Mouse (Mus musculus) neural tube, embryonic 15.5 days (tissue): ENCODE data around the gene Cdkn2b. TPM values are rescaled to one million over a fixed set of nuclear protein-coding genes. Genes with fewer than 3 reads are reported as not detected.

Experiments used
- ATAC-seq: fragments of 200-750 bp; cut with Nextera tagmentation; 2 replicates; pipeline ENCODE4 v1.8.0; 2017; ENCODE audit warnings: mild to moderate bottlenecking, moderate TSS enrichment, moderate library complexity; ENCODE audit not compliant: low FRiP score
- H3K27ac ChIP-seq: fragments of 300-500 bp; sonication (generic); replicated peaks from 2 replicates; pipeline ENCODE4 v1.5.1; 2015; ENCODE audit warnings: mild to moderate bottlenecking, inconsistent platforms
- H3K27me3 ChIP-seq: fragments of 300-500 bp; sonication (generic); replicated peaks from 2 replicates; pipeline ENCODE4 v1.6.1; 2015; ENCODE audit warnings: inconsistent platforms
- H3K36me3 ChIP-seq: fragments of 300-500 bp; sonication (generic); 2 replicates; pipeline ENCODE4 v1.6.1; 2015; ENCODE audit warnings: inconsistent platforms
- H3K4me1 ChIP-seq: fragments of 300-500 bp; sonication (generic); 2 replicates; pipeline ENCODE4 v1.6.1; 2015; ENCODE audit warnings: inconsistent platforms
- H3K4me2 ChIP-seq: fragments of 300-500 bp; sonication (generic); 2 replicates; pipeline ENCODE4 v1.6.1; 2015; ENCODE audit warnings: inconsistent platforms, mild to moderate bottlenecking, moderate library complexity
- H3K4me3 ChIP-seq: fragments of 300-500 bp; sonication (generic); replicated peaks from 2 replicates; pipeline ENCODE4 v1.5.1; 2015; ENCODE audit warnings: mild to moderate bottlenecking, inconsistent platforms
- H3K9ac ChIP-seq: fragments of 300-500 bp; sonication (generic); replicated peaks from 2 replicates; pipeline ENCODE4 v1.6.1; 2015; ENCODE audit warnings: mild to moderate bottlenecking, inconsistent platforms
- H3K9me3 ChIP-seq: fragments of 300-500 bp; sonication (generic); replicated peaks from 2 replicates; pipeline ENCODE4 v1.6.1; 2016; ENCODE audit warnings: inconsistent platforms
- WGBS: fragments of 180-500 bp; shearing (Covaris S2); methylation state at CpG from one replicate; pipeline ENCODE4 v1.1.7; 2015; ENCODE audit warnings: mixed read lengths; 5-methylcytosine and 5-hydroxymethylcytosine counted together
- polyA plus RNA-seq: library from polyadenylated mRNA; unstranded; fragments of >200 nt; fragmentation: Nextera tagmentation; extraction: Ambion mirVana; gene quantifications from 2 replicates; pipeline ENCODE4 v1.2.1, GENCODE M21; 2015

Cdkn2b gene
- 0.93 and 2.3 TPM in 2 replicates for polyA plus RNA-seq

DNA sequence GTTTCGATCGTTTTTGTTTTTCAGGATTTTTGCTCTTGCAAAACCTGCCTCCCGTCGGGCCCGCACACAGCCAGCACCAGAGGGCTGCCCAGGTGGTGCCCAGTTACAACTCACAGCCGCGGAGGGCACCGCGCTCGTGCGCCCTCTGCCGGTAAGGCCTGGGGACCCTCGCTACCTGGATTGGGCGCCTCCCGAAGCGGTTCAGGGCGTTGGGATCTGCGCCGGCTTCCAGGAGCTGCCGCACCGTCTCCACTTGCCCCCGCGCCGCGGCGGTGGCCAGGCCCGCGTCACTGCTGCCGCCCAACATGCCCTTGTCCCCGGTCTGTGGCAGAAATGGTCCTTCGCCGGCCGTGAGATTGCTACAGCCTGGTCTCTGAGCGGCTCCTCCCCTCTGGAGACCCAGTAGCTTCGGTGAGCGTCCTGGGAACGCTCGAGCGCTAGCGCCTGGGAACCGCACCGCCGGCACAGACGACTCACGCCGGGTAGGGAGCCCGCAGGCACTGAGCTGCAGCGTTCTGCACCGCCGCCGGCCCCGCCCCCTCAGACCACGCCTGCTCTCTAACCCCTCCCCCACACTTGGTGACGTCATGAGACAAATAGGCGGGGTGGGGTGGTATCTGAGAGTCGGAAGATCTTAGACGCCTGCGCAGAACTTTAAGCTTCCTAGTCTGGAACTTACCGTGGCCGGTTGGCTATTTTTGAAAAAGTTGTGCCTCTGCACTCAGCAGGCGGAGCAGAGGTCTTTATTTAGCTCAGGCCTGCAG lies at the start of gene Cdkn2b:
Gene Cdkn2b, minus strand, starts transcription at position 549 of the 764 bp plus-strand sequence.
- Histone ChIP-seq H3K4me2 (peak within 1 kb of the TSS; percentile 68), H3K4me3 (peak within 1 kb of the TSS; percentile 39), H3K4me1 (peaks cover 9% of the 10 kb centered on the region), H3K36me3 (no peaks in the 10 kb centered on the region), H3K9ac (no peak within 1 kb of the TSS), H3K27ac (no peak within 1 kb of the TSS), H3K9me3 (no peaks in the 10 kb centered on the region), H3K27me3 (peaks cover 88% of the 10 kb centered on the region)
- peak; percentile 87 for ATAC-seq
- WGBS = under 1% methylated on average over 61 of the region's 61 CpGs

DNA sequence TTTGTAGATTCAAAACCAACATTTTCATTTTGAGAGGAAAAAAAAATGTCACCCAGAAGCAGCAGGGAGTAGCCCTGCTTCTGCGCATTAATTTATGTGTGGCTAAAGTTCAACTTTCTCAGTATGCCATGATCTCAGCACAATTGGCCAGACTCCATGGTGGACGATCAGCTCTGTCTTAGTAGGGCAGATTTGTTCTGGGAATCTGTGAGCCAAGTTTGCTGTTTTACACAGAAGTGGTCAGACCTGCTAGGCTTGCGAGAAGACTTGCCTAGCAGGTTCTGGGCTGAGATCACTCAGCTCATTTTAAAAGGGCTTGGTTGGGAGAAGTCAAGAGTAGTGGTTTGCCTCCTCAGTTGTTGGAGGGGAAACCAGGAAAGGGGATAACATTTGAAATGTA lies 49.5 kb upstream of the Cdkn2b start:
- Histone ChIP-seq H3K9ac (no peak overlapping the region), H3K27ac (no peak overlapping the region), H3K36me3 (no peaks in the 10 kb centered on the region), H3K9me3 (no peaks in the 10 kb centered on the region), H3K4me1 (no peaks in the 10 kb centered on the region), H3K27me3 (no peaks in the 10 kb centered on the region), H3K4me3 (no peak overlapping the region), H3K4me2 (no peak overlapping the region)
- no peak for ATAC-seq
- WGBS = 77% methylated on average over 3 of the region's 3 CpGs

DNA sequence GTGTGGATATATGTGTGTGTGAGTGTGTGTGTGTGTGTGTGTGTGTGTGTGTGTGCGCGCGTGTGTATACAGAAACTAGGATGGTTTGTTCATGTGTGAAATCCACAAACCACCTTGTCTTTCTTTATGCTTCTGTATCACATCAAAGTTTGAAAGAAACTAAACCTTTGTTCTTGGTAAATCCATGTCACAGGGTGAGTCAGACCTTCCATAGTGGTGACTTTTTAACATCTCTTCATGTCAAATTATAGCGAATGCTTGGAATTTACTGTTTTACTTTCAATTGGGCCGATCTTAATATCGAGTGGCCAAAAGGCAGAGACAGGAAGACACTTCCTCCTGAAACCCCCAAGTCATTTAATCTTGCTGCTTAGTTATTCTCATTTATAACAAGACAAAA lies 48.7 kb upstream of the Cdkn2b start:
- Histone ChIP-seq H3K4me2 (no peak overlapping the region), H3K9me3 (no peaks in the 10 kb centered on the region), H3K9ac (no peak overlapping the region), H3K36me3 (no peaks in the 10 kb centered on the region), H3K4me3 (no peak overlapping the region), H3K4me1 (no peaks in the 10 kb centered on the region), H3K27ac (no peak overlapping the region), H3K27me3 (no peaks in the 10 kb centered on the region)
- no peak for ATAC-seq
- WGBS = 91% methylated on average over 6 of the region's 6 CpGs

DNA sequence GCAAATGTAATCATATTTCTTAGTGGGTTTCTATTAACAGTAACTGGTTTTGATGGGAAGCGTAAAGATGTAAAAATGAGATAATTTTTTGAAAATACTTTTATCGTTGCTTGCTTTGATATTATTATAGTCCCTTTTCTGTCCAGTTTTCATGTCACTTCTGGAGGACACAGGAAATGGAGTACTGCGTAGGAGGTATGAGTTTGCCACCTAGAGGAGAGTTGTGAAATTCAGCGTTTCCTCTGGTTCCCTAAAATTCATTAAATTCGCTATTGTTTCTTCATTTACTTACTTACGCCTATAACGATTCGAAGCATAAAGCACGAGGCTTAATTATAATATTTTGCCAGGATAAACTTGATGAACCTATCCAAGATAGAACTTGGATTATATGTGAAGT lies 43.1 kb upstream of the Cdkn2b start:
- no peaks in the 10 kb centered on the region for H3K36me3 ChIP-seq
- H3K27ac ChIP-seq = no peak overlapping the region
- ATAC-seq = no peak
- H3K9me3 ChIP-seq = no peaks in the 10 kb centered on the region
- no peaks in the 10 kb centered on the region for H3K4me1 ChIP-seq
- WGBS = 61% methylated on average over 9 of the region's 9 CpGs
- no peak overlapping the region for H3K9ac ChIP-seq
- no peak overlapping the region for H3K4me3 ChIP-seq
- H3K4me2 ChIP-seq = no peak overlapping the region
- H3K27me3 ChIP-seq = no peaks in the 10 kb centered on the region

DNA sequence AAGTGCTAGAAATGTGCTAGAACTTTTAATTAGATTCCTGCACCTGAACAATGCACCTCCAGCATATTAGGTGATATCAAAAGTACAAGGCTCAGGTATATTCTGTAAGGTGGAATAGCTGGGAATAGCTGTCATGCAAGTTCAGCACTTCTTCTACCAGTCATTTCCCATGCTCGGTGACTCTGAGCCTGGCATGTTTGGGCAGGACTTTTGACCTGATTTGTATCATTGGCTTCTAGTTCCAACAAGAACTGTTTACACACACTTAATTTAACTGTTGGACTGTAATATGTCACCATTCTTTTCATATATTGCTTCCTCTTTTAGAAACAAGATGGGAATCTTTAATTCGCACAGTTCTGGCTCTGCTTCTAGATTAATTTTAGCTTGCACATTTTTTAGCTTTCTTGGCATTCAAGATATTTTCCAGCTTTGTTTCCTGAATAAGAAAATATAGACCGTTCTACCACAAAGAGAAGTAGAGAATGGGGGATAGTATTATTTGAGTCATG lies 42.3 kb upstream of the Cdkn2b start:
- Histone ChIP-seq H3K27me3 (no peaks in the 10 kb centered on the region), H3K4me2 (no peak overlapping the region), H3K27ac (no peak overlapping the region), H3K9ac (no peak overlapping the region), H3K4me3 (no peak overlapping the region), H3K36me3 (no peaks in the 10 kb centered on the region), H3K4me1 (no peaks in the 10 kb centered on the region), H3K9me3 (no peaks in the 10 kb centered on the region)
- no peak for ATAC-seq
- 84% methylated on average over 3 of the region's 3 CpGs for WGBS

DNA sequence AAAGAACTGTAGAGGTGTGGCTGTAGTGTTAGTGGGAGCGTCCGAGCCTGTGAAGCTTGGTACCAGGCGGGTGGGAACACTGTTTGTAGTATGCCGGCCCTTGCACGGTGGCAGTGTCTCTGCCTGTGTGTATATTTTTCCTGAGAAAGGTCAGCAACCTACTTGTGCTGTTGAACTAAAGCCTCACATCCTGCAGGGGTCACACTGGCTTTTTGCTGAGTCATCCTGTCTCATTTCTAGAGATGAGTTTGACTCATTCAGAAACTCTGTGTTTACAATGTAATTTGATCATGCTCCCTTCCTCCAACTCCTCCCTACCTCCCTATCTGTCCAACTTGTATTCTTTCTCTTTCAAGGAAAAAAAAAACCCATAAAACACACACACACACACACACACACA lies 40.6 kb upstream of the Cdkn2b start:
- WGBS = 58% methylated on average over 5 of the region's 5 CpGs
- no peaks in the 10 kb centered on the region for H3K4me1 ChIP-seq
- no peak overlapping the region for H3K9ac ChIP-seq
- no peak overlapping the region for H3K4me3 ChIP-seq
- no peak overlapping the region for H3K4me2 ChIP-seq
- no peaks in the 10 kb centered on the region for H3K9me3 ChIP-seq
- H3K36me3 ChIP-seq = no peaks in the 10 kb centered on the region
- no peak overlapping the region for H3K27ac ChIP-seq
- no peak for ATAC-seq
- no peaks in the 10 kb centered on the region for H3K27me3 ChIP-seq

DNA sequence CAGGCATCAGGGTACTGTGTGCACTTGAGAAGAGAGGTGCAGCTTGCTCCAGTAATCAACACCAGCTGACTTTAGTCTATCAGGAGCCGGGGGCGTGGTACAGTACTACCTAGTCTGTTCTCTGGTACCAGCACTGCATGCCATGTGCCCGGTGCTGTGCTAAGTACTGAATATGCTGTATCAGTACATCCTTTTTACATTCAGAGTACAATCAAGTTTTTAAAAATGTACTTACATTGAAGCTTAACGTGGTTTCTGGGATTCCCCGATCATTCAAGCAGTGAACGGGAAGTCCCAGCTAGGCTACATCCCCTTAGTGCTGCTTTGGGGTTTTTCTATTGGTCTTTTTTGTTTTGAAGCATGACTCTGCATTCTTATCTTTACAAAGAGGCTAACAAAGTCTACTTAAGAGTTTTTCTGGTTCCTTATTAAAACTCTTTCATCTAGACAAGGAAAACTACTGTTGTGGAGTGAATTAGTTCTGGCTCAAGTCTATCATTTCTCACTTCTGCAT lies 40.2 kb upstream of the Cdkn2b start:
- H3K9me3 ChIP-seq = no peaks in the 10 kb centered on the region
- H3K4me3 ChIP-seq = no peak overlapping the region
- no peaks in the 10 kb centered on the region for H3K36me3 ChIP-seq
- H3K9ac ChIP-seq = no peak overlapping the region
- no peaks in the 10 kb centered on the region for H3K4me1 ChIP-seq
- H3K27ac ChIP-seq = no peak overlapping the region
- no peak for ATAC-seq
- 81% methylated on average over 6 of the region's 6 CpGs for WGBS
- no peak overlapping the region for H3K4me2 ChIP-seq
- H3K27me3 ChIP-seq = no peaks in the 10 kb centered on the region

DNA sequence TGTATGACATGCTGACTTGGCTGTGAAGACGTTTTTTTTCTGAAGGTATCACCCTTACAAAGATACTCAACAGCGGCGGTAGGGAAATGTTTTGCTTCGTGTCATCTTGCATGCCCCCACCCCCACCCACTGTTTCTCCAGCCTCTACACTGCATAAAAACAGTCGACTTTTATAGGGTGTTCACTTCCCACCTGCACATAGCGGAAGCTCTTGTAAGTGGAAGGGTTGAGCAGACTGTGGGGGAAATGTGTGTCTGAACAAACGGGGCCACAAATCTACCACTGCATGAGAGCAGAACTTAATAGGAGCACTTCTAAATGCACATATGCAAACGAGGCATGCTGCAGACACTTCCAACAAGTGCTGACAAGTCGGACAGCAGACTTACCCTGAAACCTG lies 39.6 kb upstream of the Cdkn2b start:
- Histone ChIP-seq H3K9me3 (no peaks in the 10 kb centered on the region), H3K9ac (no peak overlapping the region), H3K27me3 (no peaks in the 10 kb centered on the region), H3K4me1 (no peaks in the 10 kb centered on the region), H3K4me3 (no peak overlapping the region), H3K27ac (no peak overlapping the region), H3K36me3 (no peaks in the 10 kb centered on the region), H3K4me2 (no peak overlapping the region)
- ATAC-seq = no peak
- 66% methylated on average over 9 of the region's 9 CpGs for WGBS

DNA sequence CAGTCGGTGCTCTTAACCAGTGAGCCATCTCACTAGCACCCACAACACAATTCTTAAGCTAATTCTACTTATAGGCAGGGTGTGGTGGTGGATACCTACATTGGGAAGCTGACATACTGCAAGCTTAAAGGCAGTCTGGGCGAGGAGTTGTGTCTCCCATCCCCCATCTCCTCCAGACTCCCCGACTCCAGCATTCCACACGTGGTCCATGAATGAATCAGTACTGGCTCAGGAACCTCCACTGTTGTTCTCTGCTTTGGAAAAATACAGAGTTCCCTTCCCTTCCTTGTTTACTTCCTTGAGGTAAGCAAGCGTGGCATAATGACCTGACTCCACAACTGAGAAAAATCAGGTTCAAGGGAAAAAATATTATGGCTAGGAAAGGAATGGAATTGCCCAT lies 38.0 kb upstream of the Cdkn2b start:
- ATAC-seq = no peak
- no peak overlapping the region for H3K4me2 ChIP-seq
- H3K9me3 ChIP-seq = no peaks in the 10 kb centered on the region
- no peaks in the 10 kb centered on the region for H3K36me3 ChIP-seq
- H3K9ac ChIP-seq = no peak overlapping the region
- H3K27ac ChIP-seq = no peak overlapping the region
- no peaks in the 10 kb centered on the region for H3K27me3 ChIP-seq
- H3K4me1 ChIP-seq = no peaks in the 10 kb centered on the region
- WGBS = 73% methylated on average over 5 of the region's 5 CpGs
- no peak overlapping the region for H3K4me3 ChIP-seq

DNA sequence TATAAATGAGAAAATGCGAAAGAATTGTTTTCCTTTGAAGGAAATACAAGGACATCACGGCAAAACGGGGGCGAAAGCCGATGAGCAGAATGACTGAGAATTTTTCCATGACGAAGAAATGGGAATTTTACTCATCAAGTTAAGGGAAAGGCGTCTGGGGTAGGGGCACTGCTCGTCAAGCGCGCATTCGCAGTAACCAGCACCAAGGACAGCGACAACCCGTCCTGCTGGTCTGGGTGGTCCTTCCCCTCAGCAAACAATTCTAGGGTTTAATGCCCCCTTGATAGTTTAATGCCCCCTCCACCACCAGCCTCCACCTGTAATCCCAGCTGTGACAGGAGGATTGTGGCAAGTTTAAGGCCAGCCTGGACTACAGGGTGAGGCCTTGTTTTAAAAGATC lies 2.6 kb upstream of the Cdkn2b start:
- 15% methylated on average over 13 of the region's 13 CpGs for WGBS
- peaks cover 61% of the 10 kb centered on the region for H3K27me3 ChIP-seq

DNA sequence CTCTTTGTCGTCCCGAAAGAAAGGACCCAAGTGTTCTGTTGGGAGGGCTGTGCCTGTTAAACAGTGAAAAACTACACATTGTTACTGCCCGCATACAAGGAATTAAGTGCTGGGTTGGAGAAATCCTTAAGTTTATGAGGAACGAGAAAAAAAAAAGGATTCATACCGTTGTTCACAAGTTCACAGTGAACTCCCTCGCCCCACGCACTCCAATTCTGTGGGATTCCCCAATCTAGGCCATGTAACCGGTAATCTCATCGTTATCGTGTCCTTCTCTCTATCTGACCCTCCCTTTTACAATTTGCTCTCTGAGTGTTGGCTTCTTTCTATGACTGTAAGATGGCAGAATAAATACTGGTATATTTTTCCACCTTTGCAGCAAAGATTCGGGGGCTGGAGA lies 843 bp downstream of the Cdkn2b start:
- H3K4me1 ChIP-seq = peaks cover 9% of the 10 kb centered on the region
- no peaks in the 10 kb centered on the region for H3K36me3 ChIP-seq
- no peaks in the 10 kb centered on the region for H3K9me3 ChIP-seq
- H3K27ac ChIP-seq = no peak overlapping the region
- 2% methylated on average over 11 of the region's 11 CpGs for WGBS
- peak overlapping the region; percentile 39; the same call in 1 of the 2 replicates for H3K4me3 ChIP-seq
- H3K4me2 ChIP-seq = peak overlapping the region; percentile 68
- H3K27me3 ChIP-seq = peaks cover 94% of the 10 kb centered on the region
- H3K9ac ChIP-seq = no peak overlapping the region
- no peak for ATAC-seq

More for the DNA sequence above, 2.6 kb upstream of the Cdkn2b start:
- H3K9me3 ChIP-seq = no peaks in the 10 kb centered on the region
- peaks cover 9% of the 10 kb centered on the region for H3K4me1 ChIP-seq
- no peak overlapping the region for H3K9ac ChIP-seq
- H3K4me2 ChIP-seq = no peak overlapping the region
- ATAC-seq = no peak
- H3K4me3 ChIP-seq = no peak overlapping the region
- no peak overlapping the region for H3K27ac ChIP-seq
- no peaks in the 10 kb centered on the region for H3K36me3 ChIP-seq

DNA sequence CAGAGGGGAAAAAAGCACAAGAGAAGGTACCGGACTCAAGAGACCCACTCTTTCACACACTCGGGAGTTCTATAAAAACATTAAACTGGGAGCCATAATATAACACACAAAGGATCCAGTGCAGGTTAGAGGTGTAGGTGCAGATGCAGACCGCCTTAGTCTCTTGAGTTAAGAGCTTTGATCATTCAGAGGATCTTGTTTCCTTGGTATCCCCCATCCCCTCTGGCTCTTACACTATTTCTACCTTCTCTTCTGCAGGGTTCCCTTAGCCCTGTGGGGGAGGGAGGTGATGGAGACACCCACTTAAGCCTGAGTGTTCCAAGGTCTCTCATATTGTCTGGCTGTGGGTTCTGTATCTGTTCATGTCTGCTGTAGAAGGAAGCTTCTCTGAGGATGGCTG lies 2.8 kb downstream of the Cdkn2b start:
- WGBS = 5% methylated on average over 3 of the region's 3 CpGs
- no peak for ATAC-seq

More for the DNA sequence above, 2.8 kb downstream of the Cdkn2b start:
- Histone ChIP-seq H3K27ac (no peak overlapping the region), H3K4me2 (no peak overlapping the region), H3K9ac (no peak overlapping the region), H3K4me1 (peaks cover 9% of the 10 kb centered on the region), H3K4me3 (no peak overlapping the region), H3K36me3 (no peaks in the 10 kb centered on the region), H3K27me3 (peaks cover 95% of the 10 kb centered on the region), H3K9me3 (no peaks in the 10 kb centered on the region)
